Mouse (Mus musculus) heart, adult 2 months (tissue): Measurements from ENCODE around the gene Ube2j1. TPM values are rescaled to one million over a fixed set of nuclear protein-coding genes. Genes with fewer than 3 reads are reported as not detected.

Experiments
- DNase-seq, 2 experiments: peaks; one replicate each; pipeline ENCODE4 v3.0.0; 2021
- H3K27ac ChIP-seq: fragments of 200-600 bp; 2 replicates; pipeline ENCODE4 v1.8.1; 2022
- H3K27me3 ChIP-seq: fragments of 200-500 bp; 2 replicates; pipeline ENCODE4 v1.6.1; 2012; ENCODE audit warnings: mild to moderate bottlenecking, low read length, inconsistent platforms, mixed read lengths; ENCODE audit not compliant: control insufficient read depth, insufficient read depth
- H3K36me3 ChIP-seq: fragments of 200-500 bp; 2 replicates; pipeline ENCODE4 v1.6.1; 2012; ENCODE audit warnings: low read length, inconsistent platforms; ENCODE audit not compliant: control insufficient read depth, insufficient read depth
- H3K4me1 ChIP-seq: fragments of 200-500 bp; 2 replicates; pipeline ENCODE4 v1.6.1; 2011; ENCODE audit warnings: low read length; ENCODE audit not compliant: control insufficient read depth, insufficient read depth
- H3K4me3 ChIP-seq: fragments of 200-600 bp; 2 replicates; pipeline ENCODE4 v1.8.1; 2022
- H3K79me2 ChIP-seq: fragments of 200-500 bp; replicated peaks from 2 replicates; pipeline ENCODE4 v1.6.1; 2012; ENCODE audit warnings: mild to moderate bottlenecking, inconsistent platforms, low read length, moderate library complexity, mixed read lengths; ENCODE audit not compliant: control insufficient read depth, insufficient read depth
- H3K9ac ChIP-seq: fragments of 200-500 bp; 2 replicates; pipeline ENCODE4 v1.6.1; 2012; ENCODE audit warnings: low read depth, mild to moderate bottlenecking, control low read depth, inconsistent platforms, low read length, mixed read lengths
- CTCF ChIP-seq: fragments of 200-600 bp; IDR thresholded peaks from 2 replicates; pipeline ENCODE4 v1.8.1; 2022; ENCODE audit warnings: antibody characterized with exemption, mild to moderate bottlenecking, moderate library complexity
- EP300 ChIP-seq: fragments of 200-500 bp; IDR thresholded peaks from 2 replicates; pipeline ENCODE4 v1.6.1; 2011; ENCODE audit warnings: low read depth, low read length, control low read depth; ENCODE audit not compliant: insufficient read depth
- POLR2A ChIP-seq: fragments of 200-500 bp; IDR thresholded peaks from 2 replicates; pipeline ENCODE4 v1.6.1; 2011; ENCODE audit warnings: mild to moderate bottlenecking, low read depth, low read length, control low read depth; ENCODE audit not compliant: insufficient read depth
- WGBS: fragments of 180-500 bp; shearing (Covaris S2); methylation state at CpG from one replicate; pipeline ENCODE4 v1.1.7; 2018; 5-methylcytosine and 5-hydroxymethylcytosine counted together
- intact Hi-C: fragments of 180-260 bp; cut with DNase I; formaldehyde crosslinking; loops from one replicate; pipeline ENCODE4 v1.15.1; 2025
- polyA plus RNA-seq: library from polyadenylated mRNA; depleted of rRNA; stranded (reverse); fragments of >200 nt; gene quantifications from 2 replicates; pipeline ENCODE4 v1.2.3, GENCODE M21; 2012; rRNA removed
- total RNA-seq, 2 experiments: library from RNA; stranded (reverse); gene quantifications; 2 replicates each; pipeline ENCODE4 v1.2.3; 2021

Gene Ube2j1
- total and polyA plus RNA-seq, 3 experiments, result 14.1 to 41.9 (median 40.8) TPM

DNA sequence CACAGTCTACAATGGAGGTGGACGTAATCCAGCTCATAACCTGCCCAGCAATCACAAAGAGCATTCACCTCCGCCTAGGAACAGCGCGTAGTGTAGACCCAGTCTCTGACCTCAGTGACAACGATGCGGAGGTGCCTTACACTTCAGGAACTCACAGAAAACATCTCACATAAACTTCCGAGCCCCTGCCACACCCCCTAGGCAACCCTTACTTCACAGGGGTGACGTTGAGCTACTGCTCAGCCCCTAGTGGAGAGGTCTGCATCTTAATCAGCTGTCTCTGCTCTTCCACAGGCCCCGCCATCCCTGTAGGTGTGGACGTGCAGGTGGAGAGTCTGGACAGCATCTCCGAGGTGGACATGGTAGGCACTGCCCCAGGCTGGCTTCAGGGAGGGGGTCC, 45.9 kb downstream of the Ube2j1 start:
- Histone ChIP-seq H3K27ac (no peak overlapping the region), H3K4me1 (no peaks in the 10 kb centered on the region), H3K4me3 (no peak overlapping the region), H3K27me3 (no peaks in the 10 kb centered on the region), H3K36me3 (no peaks in the 10 kb centered on the region), H3K79me2 (no peaks in the 10 kb centered on the region), H3K9ac (no peak overlapping the region)
- TF ChIP-seq CTCF (no peak), EP300 (no peak), POLR2A (no peak)
- 79% methylated on average over 11 of the region's 11 CpGs for WGBS
- DNase-seq, result no peak
- intact Hi-C loops, result no loop called here

DNA sequence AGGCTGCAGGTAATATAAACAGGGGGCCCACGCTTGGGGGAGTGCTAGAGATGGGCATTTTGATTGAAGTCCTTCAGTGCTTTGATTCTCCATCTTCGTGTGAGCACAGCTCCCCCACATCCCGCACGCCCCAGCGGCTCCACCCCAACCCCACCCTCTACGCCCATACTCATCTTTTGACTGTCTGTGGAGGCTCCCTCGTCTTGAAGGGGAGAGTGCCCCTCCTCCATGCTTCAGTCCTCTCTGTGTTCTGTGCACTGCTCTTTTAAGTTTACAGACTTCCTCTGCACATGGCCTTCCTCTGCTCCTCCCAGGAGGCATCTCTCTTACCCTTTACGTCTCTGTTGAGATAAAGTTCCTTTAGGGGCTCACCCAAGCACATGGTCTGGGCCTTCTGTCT, 46.5 kb downstream of the Ube2j1 start:
- H3K4me1 ChIP-seq, result no peaks in the 10 kb centered on the region
- H3K79me2 ChIP-seq, result no peaks in the 10 kb centered on the region
- no peak for DNase-seq
- 69% methylated on average over 8 of the region's 8 CpGs for WGBS
- TF ChIP-seq CTCF (no peak), POLR2A (no peak), EP300 (no peak)
- H3K36me3 ChIP-seq, result no peaks in the 10 kb centered on the region
- H3K27me3 ChIP-seq, result no peaks in the 10 kb centered on the region
- H3K4me3 ChIP-seq, result no peak overlapping the region
- H3K27ac ChIP-seq, result no peak overlapping the region
- no peak overlapping the region for H3K9ac ChIP-seq
- intact Hi-C loops, result no loop called here

DNA sequence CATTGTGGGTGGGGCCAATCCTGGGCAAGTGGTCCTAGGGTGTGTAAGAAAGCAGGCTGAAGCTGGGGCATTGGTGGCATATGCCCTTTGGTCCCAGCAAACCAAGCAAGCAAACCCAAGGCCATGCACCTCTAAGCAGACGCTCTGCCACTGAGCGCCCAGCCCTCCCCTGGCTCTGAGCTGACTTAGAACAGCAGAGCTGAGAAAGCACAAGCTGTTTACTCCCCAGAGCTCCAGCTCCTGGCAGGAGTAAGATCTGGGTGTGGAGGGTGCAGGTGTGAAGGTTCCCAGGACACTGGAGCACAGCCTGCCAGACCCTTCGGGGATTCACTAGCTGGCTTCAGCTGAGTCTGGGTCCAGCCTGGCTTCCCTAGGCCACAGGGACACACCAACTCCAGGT, 47.3 kb downstream of the Ube2j1 start:
- Histone ChIP-seq H3K9ac (no peak overlapping the region), H3K4me1 (no peaks in the 10 kb centered on the region), H3K36me3 (no peaks in the 10 kb centered on the region), H3K79me2 (no peaks in the 10 kb centered on the region), H3K4me3 (no peak overlapping the region), H3K27ac (no peak overlapping the region), H3K27me3 (no peaks in the 10 kb centered on the region)
- intact Hi-C loops, result no loop called here
- no peak for DNase-seq
- TF ChIP-seq EP300 (no peak), POLR2A (no peak), CTCF (no peak)
- WGBS, result 95% methylated on average over 3 of the region's 3 CpGs

DNA sequence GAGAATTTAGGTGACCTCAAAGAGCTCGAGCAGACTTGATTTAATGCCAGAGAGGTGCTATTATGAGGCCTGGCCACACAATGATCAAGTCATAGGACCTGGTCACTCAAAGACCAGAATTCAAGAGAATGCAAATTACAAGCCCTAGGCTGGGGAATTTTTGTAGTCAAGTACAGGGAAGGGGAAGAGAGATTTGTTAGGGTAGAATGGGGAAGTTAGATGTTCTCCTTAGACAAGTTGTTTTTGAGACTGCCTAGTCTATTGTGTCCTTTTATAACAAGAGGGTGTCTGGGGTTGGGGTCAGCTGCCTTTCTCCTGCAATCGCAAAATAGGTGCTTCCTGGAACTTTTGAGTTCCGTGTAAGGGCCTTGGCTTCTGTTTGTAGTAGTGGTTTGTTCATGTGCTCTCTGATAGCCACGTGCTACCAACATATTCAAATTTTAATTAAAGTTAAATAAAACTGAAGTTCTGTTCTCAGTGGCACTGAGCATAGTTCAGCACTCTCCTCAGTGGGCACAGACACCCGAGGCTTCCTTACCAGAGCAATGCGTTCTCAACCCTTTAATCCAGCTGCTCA, 68.0 kb downstream of the Ube2j1 start:
- Histone ChIP-seq H3K79me2 (no peaks in the 10 kb centered on the region), H3K27me3 (no peaks in the 10 kb centered on the region), H3K36me3 (no peaks in the 10 kb centered on the region), H3K27ac (no peak overlapping the region), H3K9ac (no peak overlapping the region), H3K4me3 (no peak overlapping the region), H3K4me1 (no peaks in the 10 kb centered on the region)
- DNase-seq, result no peak
- intact Hi-C loops, result no loop called here
- TF ChIP-seq POLR2A (no peak), EP300 (no peak), CTCF (no peak)
- WGBS, result 74% methylated on average over 6 of the region's 6 CpGs

Other genes with a start within 250 kb of the Ube2j1 start
- gene Lyrm2, start 231.2 kb upstream of the Ube2j1 start, total RNA-seq, result 10 to 100 TPM; 34.4 TPM
- gene Lyrm2, start 231.2 kb upstream of the Ube2j1 start, polyA plus RNA-seq, result 16.1 and 22.2 TPM in 2 replicates
- 1 to 10 TPM; 4.1 to 4.9 TPM for gene Ankrd6, start 80.6 kb upstream of the Ube2j1 start, total RNA-seq
- 1.1 TPM in 2 replicates for gene Ankrd6, start 80.6 kb upstream of the Ube2j1 start, polyA plus RNA-seq
- gene Rragd, start 48.4 kb upstream of the Ube2j1 start, total RNA-seq, result 100 to 1,000 TPM in 1 of 2 experiments, 10 to 100 TPM in 1; 81.2 to 101 TPM
- 30.5 and 57.6 TPM in 2 replicates for gene Rragd, start 48.4 kb upstream of the Ube2j1 start, polyA plus RNA-seq
- 1 to 10 TPM; 1.6 to 2.6 TPM for gene Gabrr2, start 31.6 kb downstream of the Ube2j1 start, total RNA-seq
- gene Gabrr2, start 31.6 kb downstream of the Ube2j1 start, polyA plus RNA-seq, result 4.9 and 7.5 TPM in 2 replicates
- under 1 TPM; 0.27 to 0.50 TPM for gene Gabrr1, start 101.1 kb downstream of the Ube2j1 start, total RNA-seq
- 0.20 and 0.23 TPM in 2 replicates for gene Gabrr1, start 101.1 kb downstream of the Ube2j1 start, polyA plus RNA-seq
- gene Pm20d2, start 158.3 kb downstream of the Ube2j1 start, total RNA-seq, result 10 to 100 TPM; 57.8 to 64.9 TPM
- 26.1 and 40.5 TPM in 2 replicates for gene Pm20d2, start 158.3 kb downstream of the Ube2j1 start, polyA plus RNA-seq
- not detected for gene Srsf12, start 177.6 kb downstream of the Ube2j1 start, total RNA-seq
- not detected in 2 replicates for gene Srsf12, start 177.6 kb downstream of the Ube2j1 start, polyA plus RNA-seq